Mouse (Mus musculus) ES-Bruce4 (cell line): ENCODE measurements around the gene Rrbp1.

Experiments used
- CTCF ChIP-seq: IDR thresholded peaks from one replicate; pipeline ENCODE4 v1.8.1; 2011; ENCODE audit warnings: low read depth, low read length
- POLR2A ChIP-seq: IDR thresholded peaks from one replicate; pipeline ENCODE4 v1.8.1; 2011; ENCODE audit warnings: low read length; ENCODE audit not compliant: insufficient read depth

GRCm38 (mm10) chr2:143970841-143971240 is 40.2 kb downstream of the Rrbp1 start:
- TF ChIP-seq CTCF (no peak), POLR2A (no peak)
